Mouse (Mus musculus): ENCODE data around the gene H2-Q6.
"Not testable (repeated sequence)": the region's sequence is repeated elsewhere in the genome, so short reads cannot be mapped to it uniquely, and the experiment has no call there.

The H2-Q6 gene

DNA sequence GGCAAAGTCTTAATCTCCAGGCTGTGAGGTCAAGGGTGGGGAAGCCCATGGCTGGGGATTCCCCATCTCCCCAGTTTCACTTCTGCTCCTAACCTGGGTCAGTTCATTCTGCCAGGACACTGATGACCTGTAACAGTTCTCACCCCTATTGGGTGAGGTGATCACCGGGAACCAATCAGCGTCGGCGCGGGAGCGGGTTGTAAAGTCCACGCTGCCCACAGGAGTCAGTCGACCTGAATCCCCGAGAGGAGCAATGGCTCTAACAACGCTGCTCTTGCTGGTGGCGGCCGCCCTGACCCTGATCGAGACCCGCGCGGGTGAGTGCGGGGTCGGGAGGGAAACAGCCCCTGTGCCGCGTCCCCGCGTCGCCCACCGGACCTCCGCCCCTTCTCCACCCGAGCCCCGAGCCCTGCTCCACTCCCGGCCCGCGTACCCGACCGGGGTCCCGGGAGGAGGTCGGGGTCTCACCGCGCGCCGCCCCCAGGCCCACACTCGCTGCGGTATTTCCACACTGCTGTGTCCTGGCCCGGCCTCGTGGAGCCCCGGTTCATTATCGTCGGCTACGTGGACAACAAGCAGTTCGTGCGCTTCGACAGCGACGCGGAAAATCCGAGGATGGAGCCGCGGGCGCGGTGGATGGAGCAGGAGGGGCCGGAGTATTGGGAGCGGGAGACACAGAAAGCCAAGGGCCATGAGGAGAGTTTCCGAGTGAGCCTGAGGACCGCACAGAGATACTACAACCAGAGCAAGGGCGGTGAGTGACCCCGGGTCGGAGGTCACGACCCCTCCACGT lies at the start of gene H2-Q6:
TSS of gene H2-Q6 (plus strand) at position 227 of the 793 bp plus-strand sequence.
- peak; percentile 16 for DNase-seq (ENCODE audit: low spot score)

DNA sequence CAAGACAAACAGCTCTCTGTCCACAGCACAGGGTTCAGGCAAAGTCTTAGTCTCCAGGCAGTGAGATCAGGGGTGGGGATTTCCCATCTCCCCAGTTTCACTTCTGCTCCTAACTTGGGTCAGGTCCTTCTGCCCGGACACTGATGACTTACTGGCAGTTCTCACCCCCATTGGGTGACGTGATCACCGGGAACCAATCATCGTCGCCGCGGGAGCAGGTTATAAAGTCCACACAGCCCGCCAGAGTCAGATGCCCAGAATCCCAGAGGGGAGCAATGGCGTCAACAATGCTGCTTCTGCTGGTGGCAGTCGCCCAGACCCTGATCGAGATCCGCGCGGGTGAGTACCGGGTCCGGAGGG lies 45.3 kb upstream of the H2-Q6 start, which contains the start of gene H2-Q4:
TSS of gene H2-Q4 (plus strand) at position 249 of the 360 bp plus-strand sequence.
- DNase-seq (ENCODE audit: low spot score): peak; percentile 74

DNA sequence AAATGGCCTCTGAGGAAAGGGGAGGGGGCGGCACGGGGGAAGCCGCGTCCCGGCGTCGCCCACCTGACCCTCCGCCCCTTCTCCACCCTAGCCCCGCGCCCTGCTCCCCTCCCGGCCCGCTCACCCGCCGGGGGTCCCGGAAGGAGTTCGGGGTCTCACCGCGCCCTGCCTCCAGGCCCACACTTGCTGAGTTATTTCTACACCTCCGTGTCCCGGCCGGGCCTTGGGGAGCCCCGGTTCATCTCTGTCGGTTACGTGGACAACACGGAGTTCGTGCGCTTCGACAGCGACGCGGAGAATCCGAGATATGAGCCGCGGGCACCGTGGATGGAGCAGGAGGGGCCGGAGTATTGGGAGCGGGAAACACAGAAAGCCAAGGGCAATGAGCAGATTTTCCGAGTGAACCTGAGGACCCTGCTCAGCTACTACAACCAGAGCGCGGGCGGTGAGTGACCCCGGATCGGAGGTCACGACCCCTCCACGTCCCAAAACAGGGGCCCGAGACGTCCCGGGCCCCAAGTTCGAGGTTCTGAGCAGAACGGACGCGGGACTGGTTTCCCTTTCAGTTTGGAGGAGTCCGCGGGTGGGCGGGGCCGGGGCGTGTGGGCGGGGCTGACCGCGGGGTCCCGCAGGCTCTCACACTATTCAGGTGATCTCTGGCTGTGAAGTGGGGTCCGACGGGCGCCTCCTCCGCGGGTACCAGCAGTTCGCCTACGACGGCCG lies 44.8 kb upstream of the H2-Q6 start:
- no peak for DNase-seq (ENCODE audit: low spot score)

GRCm38 (mm10) chr17:35389796-35390195 lies 34.9 kb upstream of the H2-Q6 start:
- DNase-seq (ENCODE audit: low spot score): not testable (repeated sequence)

- DNase-seq (ENCODE audit: low spot score): not testable (repeated sequence)
Observed at GRCm38 (mm10) chr17:35392671-35393070, 32.0 kb upstream of the H2-Q6 start.

- not testable (repeated sequence) for DNase-seq (ENCODE audit: low spot score)
Observed at GRCm38 (mm10) chr17:35393864-35394800, 30.5 kb upstream of the H2-Q6 start.

DNA sequence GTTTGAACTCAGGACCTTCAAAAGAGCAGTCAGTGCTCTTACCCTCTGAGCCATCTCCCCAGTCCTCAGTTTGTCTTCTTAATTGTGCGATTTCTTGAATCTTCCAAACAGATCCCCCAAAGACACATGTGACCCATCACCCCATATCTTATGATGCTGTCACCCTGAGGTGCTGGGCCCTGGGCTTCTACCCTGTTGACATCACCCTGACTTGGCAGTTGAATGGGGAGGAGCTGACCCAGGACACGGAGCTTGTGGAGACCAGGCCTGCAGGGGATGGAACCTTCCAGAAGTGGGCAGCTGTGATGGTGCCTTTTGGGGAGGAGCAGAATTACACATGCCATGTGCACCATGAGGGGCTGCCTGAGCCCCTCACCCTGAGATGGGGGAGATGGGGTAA lies 27.7 kb upstream of the H2-Q6 start:
- not testable (repeated sequence) for DNase-seq (ENCODE audit: low spot score)

DNA sequence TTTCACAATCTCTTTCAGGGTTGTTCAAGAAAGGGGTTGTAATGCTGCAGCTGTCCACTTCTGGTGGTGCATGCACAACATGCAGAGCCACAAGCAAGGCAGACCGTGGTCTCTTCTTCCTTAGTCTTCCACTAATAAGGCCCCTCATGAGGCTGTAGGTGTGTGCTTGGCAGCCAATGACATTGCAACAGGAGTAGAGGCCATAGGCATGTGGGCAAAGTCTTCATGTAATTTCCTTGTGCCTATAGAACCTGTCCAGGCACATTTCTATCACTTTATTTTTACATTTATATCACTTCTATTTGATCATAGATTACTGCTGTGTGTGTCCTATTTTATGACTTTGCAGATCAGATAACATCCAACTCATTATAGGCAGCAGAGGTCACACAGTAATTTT lies 11.6 kb upstream of the H2-Q6 start:
- DNase-seq (ENCODE audit: low spot score): not testable (repeated sequence)

GRCm38 (mm10) chr17:35415273-35416129 lies 9.1 kb upstream of the H2-Q6 start:
- not testable (repeated sequence) for DNase-seq (ENCODE audit: low spot score)

DNA sequence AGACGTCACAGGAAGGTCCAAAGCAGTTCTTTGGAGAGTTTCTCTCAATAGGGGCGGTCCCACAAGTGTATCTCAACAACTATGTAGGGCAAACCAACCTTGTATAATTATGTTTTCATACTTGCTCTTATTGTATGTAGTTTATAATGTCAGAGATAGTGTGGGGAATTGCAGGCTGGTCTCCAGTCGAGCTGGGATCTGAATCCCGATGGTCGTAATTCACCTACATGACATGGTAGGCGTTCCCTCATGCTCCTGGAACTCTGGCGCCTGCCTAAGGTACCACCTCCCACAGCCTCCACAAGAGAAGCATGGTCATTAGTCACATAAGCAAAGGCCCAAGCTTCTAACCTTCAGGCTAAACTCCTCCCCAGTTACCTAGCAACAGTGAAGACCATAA lies 5.9 kb upstream of the H2-Q6 start:
- no peak for DNase-seq (ENCODE audit: low spot score)

DNA sequence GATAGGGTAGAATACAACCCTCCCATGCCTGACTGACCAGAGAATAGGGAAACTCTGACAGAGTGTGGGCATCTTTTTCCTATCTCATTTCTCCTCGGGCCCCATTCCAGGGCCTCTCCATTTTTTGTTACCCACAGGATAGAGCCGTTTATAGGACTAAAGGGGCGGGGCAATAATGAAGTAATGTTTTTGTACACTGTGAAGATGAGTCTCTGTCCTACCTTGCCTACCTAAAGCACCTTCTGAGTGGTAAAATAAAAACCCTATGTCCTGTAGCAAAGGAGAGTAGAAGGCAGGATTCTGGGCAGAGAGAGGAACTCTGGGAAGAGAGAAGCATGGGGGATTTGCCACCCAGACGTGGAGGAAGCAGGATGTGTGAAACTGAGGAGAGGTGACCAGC lies 5.1 kb upstream of the H2-Q6 start:
- DNase-seq (ENCODE audit: low spot score): not testable (repeated sequence)

- not testable (repeated sequence) for DNase-seq (ENCODE audit: low spot score)
Observed at GRCm38 (mm10) chr17:35420206-35420810, 4.3 kb upstream of the H2-Q6 start.

GRCm38 (mm10) chr17:35421331-35421730 lies 3.3 kb upstream of the H2-Q6 start:
- DNase-seq (ENCODE audit: low spot score): not testable (repeated sequence)

GRCm38 (mm10) chr17:35422360-35422759 lies 2.3 kb upstream of the H2-Q6 start:
- not testable (repeated sequence) for DNase-seq (ENCODE audit: low spot score)

DNA sequence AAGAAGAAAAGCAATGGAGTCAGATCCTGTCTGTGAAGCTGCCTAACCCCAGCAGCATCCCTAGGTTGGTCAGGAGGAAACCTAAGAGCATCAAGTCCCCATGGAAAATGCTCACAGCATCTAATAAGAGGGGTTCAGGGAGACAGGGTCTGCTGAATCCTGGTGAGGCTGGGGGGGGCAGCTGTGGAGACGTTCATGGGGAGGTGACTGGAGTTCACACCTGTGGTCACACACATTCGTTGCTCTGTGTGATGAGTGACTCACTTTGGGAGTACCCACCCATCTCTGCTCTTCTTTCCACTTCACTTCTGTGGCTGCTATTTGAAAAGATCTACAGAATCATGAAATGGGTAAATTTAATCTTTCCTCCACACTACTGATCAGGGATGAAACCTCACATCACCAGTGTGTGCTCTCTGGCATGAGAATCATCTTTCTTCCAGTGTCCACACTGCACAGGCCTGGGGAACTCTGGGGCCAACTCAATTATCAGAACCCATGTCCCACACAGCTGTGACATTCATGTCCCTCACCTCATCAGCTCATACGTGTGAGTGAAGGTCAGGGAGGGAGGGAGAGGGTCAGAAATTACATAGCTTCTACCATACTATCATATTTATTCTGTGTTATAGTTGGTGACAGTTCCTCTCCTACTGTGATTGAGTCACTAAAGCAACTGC lies 1.4 kb upstream of the H2-Q6 start:
- DNase-seq (ENCODE audit: low spot score): not testable (repeated sequence)

DNA sequence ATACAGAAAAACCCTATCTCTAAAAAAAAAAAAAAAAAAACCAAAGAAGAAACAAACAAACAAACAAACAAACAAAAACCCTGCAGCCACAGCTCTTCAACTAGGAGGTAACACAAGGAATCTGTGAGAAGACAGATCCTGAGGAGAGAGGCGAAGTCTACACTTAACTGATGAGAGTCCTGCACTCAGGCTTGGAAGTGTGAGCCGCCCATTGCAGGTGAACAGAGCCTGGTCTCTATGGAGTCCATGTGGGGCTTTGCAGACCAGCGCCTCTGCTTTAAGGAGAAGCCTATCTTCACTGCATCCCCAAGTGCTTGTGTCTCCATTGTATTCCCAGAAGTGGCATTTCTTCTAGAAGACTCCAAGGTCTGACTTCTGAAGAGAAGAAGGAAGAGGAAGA lies 544 bp upstream of the H2-Q6 start:
- not testable (repeated sequence) for DNase-seq (ENCODE audit: low spot score)

GRCm38 (mm10) chr17:35425474-35425873 lies 824 bp downstream of the H2-Q6 start:
- not testable (repeated sequence) for DNase-seq (ENCODE audit: low spot score)

- DNase-seq (ENCODE audit: low spot score): not testable (repeated sequence)
Observed at GRCm38 (mm10) chr17:35428883-35429282, 4.2 kb downstream of the H2-Q6 start.

DNA sequence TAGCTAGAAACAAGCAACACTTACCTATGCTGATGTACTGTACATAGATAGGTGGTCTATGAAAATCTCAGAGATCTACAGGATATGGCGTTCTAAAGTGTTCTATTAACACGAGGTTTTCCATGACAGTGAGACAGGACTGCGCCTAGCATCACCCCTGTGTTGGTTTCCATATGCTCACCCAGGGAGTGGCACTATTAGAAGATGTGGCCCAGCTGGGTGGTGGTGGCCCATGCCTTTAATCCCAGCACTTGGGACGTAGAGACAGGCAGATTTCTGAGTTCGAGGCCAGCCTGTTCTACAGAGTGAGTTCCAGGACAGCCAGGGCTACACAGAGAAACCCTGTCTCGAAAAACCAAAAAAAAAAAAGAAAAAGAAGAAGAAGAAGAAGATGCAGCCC lies 6.0 kb downstream of the H2-Q6 start:
- DNase-seq (ENCODE audit: low spot score): not testable (repeated sequence)

DNA sequence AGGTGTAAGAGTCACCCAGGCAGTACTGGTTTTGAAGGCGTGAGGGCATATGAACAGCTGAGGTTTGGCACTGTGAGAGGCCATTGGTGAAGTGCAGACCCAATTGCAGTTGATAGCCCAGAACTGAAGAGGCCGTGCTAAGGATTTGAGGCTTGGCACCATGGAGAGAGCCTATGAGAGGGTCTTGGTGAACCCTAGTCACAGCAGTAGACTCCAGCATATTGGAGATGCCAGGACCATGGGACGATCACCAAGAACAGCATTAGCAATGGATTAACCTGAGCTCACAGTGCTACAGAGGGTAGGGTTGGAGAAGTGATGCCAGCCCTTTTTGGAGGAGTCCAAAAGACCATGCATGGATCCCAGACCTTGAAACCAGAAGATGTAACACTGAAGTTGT lies 7.5 kb downstream of the H2-Q6 start:
- not testable (repeated sequence) for DNase-seq (ENCODE audit: low spot score)

All from left cerebral cortex, adult 11 months (tissue).